Mouse (Mus musculus) ES-E14 (cell line): Measurements from ENCODE around the gene Gm5089. TPM values are rescaled to one million over a fixed set of nuclear protein-coding genes. Genes with fewer than 3 reads are reported as not detected.
A peak's percentile ranks its signal among the peaks of the same experiment; 100 is the strongest.

Experiments
- DNase-seq: peaks from one replicate; pipeline ENCODE4 v3.0.0-alpha.2; 2013; ENCODE audit warnings: low read depth, low spot score
- H3K27ac ChIP-seq: 2 replicates; pipeline ENCODE4 v1.5.1; 2012; ENCODE audit warnings: low read depth, mild to moderate bottlenecking, low read length, moderate library complexity, mixed read lengths; ENCODE audit not compliant: poor library complexity, insufficient read depth, severe bottlenecking
- H3K36me3 ChIP-seq: 2 replicates; pipeline ENCODE4 v1.6.1; 2012; ENCODE audit warnings: mild to moderate bottlenecking, low read length, moderate library complexity, mixed read lengths; ENCODE audit not compliant: control insufficient read depth, poor library complexity, insufficient read depth, severe bottlenecking
- H3K4me1 ChIP-seq, 2 experiments: fragments of 150-350 bp in 1 of 2; sonication (generic) in 1 of 2; 2 replicates each; pipeline ENCODE4 v1.6.1; 2012; ENCODE audit warnings: low read length in 2 of 2, mild to moderate bottlenecking in 1 of 2, mixed read lengths in 1 of 2; ENCODE audit not compliant: control insufficient read depth in 2 of 2, insufficient read depth in 2 of 2, poor library complexity in 1 of 2
- H3K4me3 ChIP-seq, 2 experiments: fragments of 150-350 bp in 1 of 2; sonication (generic) in 1 of 2; 2 replicates each; pipeline ENCODE4 v1.5.1; 2012; ENCODE audit warnings: low read length in 2 of 2, low read depth in 1 of 2, mild to moderate bottlenecking in 1 of 2, mixed read lengths in 1 of 2; ENCODE audit not compliant: insufficient read depth in 1 of 2, poor library complexity in 1 of 2, severe bottlenecking in 1 of 2
- H3K9ac ChIP-seq: 2 replicates; pipeline ENCODE4 v1.6.1; 2012; ENCODE audit warnings: low read depth, mild to moderate bottlenecking, low read length, mixed read lengths; ENCODE audit not compliant: poor library complexity, insufficient read depth, severe bottlenecking
- H3K9me3 ChIP-seq: fragments of 150-350 bp; sonication (generic); 2 replicates; pipeline ENCODE4 v1.6.1; 2012; ENCODE audit warnings: low read depth, mild to moderate bottlenecking, low read length; ENCODE audit not compliant: control insufficient read depth, insufficient read depth
- CHD2 ChIP-seq: IDR thresholded peaks from 2 replicates; pipeline ENCODE4 v1.6.1; 2014; ENCODE audit warnings: mild to moderate bottlenecking, low read depth, low read length, inconsistent platforms
- HCFC1 ChIP-seq: IDR thresholded peaks from 2 replicates; pipeline ENCODE4 v1.6.1; 2012; ENCODE audit warnings: low read length, inconsistent platforms, borderline replicate concordance; ENCODE audit not compliant: insufficient read depth
- MAFK ChIP-seq: IDR thresholded peaks from 2 replicates; pipeline ENCODE4 v1.6.1; 2014; ENCODE audit warnings: mild to moderate bottlenecking, low read depth, low read length, inconsistent platforms; ENCODE audit not compliant: insufficient read depth
- ZC3H11A ChIP-seq: IDR thresholded peaks from 2 replicates; pipeline ENCODE4 v1.6.1; 2012; ENCODE audit warnings: low read depth, mild to moderate bottlenecking, inconsistent platforms, low read length, borderline replicate concordance
- ZNF384 ChIP-seq: IDR thresholded peaks from 2 replicates; pipeline ENCODE4 v1.6.1; 2012; ENCODE audit warnings: low read depth, low read length, inconsistent platforms
- in situ Hi-C, 2 experiments: fragments of 600-800 bp; cut with MboI; formaldehyde crosslinking; loops; one replicate each; pipeline ENCODE4 v1.15.1; 2025; ENCODE audit warnings: low sequenced_read_pairs in 2 of 2, inconsistent platforms in 1 of 2; ENCODE audit not compliant: unreplicated experiment in 2 of 2
- total RNA-seq: library from RNA; depleted of rRNA; stranded (reverse); fragments of 300-350 nt; gene quantifications from 2 replicates; pipeline ENCODE4 v1.2.3, GENCODE M21; 2012

Gene Gm5089
- total RNA-seq, 1 experiment, result 0.31 TPM

DNA sequence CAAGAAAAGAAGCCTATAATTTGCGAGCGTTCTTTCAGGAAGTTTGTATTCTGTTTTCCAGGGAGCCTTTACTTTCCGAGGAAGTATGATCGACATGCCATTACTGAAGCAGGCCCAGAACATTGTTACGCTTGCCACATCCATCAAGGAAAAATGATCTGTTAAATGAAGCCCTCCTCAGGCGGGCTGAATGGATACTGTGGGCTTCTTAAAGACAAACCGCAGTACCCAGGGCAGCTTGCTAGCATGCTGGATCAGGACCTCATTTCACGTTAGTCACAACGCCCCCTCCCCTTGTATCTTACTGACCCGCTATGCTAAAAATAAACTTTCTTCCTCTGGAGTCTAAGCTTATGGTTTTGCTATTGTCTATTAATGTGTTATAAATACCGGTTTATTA lies 49.0 kb downstream of the Gm5089 start:
- H3K4me1 ChIP-seq, result peaks cover 4 to 28% of the 10 kb centered on the region in 2 experiments
- in situ Hi-C loops, result no loop called here
- no peaks in the 10 kb centered on the region for H3K36me3 ChIP-seq
- TF ChIP-seq CHD2, result no peak
- no peak for TF ChIP-seq HCFC1
- no peak for TF ChIP-seq MAFK
- TF ChIP-seq ZC3H11A, result no peak
- TF ChIP-seq ZNF384, result no peak
- H3K27ac ChIP-seq, result no peak overlapping the region
- H3K9ac ChIP-seq, result no peak overlapping the region
- H3K9me3 ChIP-seq, result no peaks in the 10 kb centered on the region
- DNase-seq, result no peak
- H3K4me3 ChIP-seq, result no peak overlapping the region

DNA sequence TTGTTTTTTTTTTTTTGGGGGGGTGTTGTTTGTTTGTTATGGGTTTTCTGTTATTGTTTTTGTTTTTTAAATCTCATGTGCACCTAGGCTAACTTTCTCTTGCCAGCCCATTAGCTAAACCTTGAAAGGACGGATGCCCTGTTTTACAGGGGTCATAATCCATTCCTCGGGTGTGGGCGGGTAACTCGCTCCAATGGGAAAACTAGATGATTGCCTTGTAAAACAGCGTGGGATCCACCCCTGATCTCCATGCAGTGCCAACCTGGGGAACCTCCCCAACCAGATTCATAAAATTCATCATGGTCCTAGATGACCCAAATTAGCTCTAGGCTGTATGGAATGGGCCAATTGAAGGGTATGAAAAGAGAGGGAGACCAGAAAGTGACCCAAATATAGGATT lies 51.0 kb downstream of the Gm5089 start:
- in situ Hi-C loops, result no loop called here
- H3K9ac ChIP-seq, result no peak overlapping the region
- peaks cover 2 to 24% of the 10 kb centered on the region in 2 experiments; a peak in 3 of 4 replicates for H3K4me1 ChIP-seq
- DNase-seq, result no peak
- no peak overlapping the region for H3K4me3 ChIP-seq
- no peaks in the 10 kb centered on the region for H3K9me3 ChIP-seq
- H3K27ac ChIP-seq, result no peak overlapping the region
- TF ChIP-seq CHD2, result no peak
- TF ChIP-seq ZC3H11A, result no peak
- TF ChIP-seq HCFC1, result no peak
- TF ChIP-seq ZNF384, result no peak
- TF ChIP-seq MAFK, result no peak
- H3K36me3 ChIP-seq, result no peaks in the 10 kb centered on the region

DNA sequence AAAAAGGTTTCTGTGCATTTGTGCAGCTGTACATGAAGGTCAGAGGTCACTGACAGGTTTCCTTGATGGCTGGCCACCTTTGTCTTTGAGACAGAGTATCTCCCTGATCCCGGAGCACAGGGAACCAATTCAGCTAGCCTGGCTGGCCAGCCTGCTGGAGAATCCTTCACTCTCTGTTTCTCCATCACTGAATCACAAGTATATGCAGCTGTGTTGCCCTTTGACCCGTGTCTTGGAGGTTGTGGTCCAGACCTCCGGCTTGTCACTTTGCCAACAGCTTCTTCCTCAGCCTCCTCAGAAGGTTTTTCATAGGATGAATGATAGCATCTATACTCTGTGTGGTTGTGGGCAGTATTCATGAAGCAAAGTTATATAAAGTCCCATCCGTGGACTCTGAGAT lies 52.2 kb downstream of the Gm5089 start:
- no peak overlapping the region for H3K9ac ChIP-seq
- H3K4me1 ChIP-seq, result peaks cover 2 to 20% of the 10 kb centered on the region in 2 experiments; a peak in 3 of 4 replicates
- no peak for TF ChIP-seq MAFK
- TF ChIP-seq ZC3H11A, result no peak
- TF ChIP-seq ZNF384, result no peak
- no peak for TF ChIP-seq HCFC1
- TF ChIP-seq CHD2, result no peak
- in situ Hi-C loops, result no loop called here
- H3K9me3 ChIP-seq, result no peaks in the 10 kb centered on the region
- DNase-seq, result no peak
- H3K4me3 ChIP-seq, result no peak overlapping the region
- H3K36me3 ChIP-seq, result no peaks in the 10 kb centered on the region
- no peak overlapping the region for H3K27ac ChIP-seq

DNA sequence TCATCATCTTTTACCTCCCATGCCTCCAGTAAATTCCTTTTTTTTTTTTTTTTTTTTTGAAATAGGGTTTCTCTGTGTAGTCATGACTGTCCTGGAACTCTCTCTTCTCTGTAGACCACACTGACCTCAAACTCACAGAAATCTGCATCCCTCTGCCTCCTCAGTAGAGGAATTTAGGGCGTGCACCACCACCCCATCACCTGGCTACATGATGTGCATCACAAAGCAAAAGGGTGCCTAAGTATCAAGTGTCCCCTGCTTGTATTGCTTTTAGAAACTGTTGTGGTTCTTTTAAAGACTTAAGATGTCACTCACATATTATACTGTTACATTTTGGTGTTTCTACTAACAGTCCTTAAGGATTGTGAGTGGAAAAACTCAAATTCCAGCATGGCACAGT lies 57.8 kb downstream of the Gm5089 start:
- in situ Hi-C loops, result no loop called here
- Histone ChIP-seq H3K9me3 (no peaks in the 10 kb centered on the region), H3K27ac (no peak overlapping the region), H3K9ac (no peak overlapping the region), H3K4me3 (no peak overlapping the region), H3K36me3 (no peaks in the 10 kb centered on the region), H3K4me1 (peaks cover 5 to 10% of the 10 kb centered on the region in 2 experiments; a peak in 3 of 4 replicates)
- TF ChIP-seq ZC3H11A, result no peak
- no peak for TF ChIP-seq MAFK
- TF ChIP-seq HCFC1, result no peak
- no peak for TF ChIP-seq CHD2
- TF ChIP-seq ZNF384, result 0 out of 2 replicates have a peak, but pooled peaks have one; percentile 8
- no peak for DNase-seq

DNA sequence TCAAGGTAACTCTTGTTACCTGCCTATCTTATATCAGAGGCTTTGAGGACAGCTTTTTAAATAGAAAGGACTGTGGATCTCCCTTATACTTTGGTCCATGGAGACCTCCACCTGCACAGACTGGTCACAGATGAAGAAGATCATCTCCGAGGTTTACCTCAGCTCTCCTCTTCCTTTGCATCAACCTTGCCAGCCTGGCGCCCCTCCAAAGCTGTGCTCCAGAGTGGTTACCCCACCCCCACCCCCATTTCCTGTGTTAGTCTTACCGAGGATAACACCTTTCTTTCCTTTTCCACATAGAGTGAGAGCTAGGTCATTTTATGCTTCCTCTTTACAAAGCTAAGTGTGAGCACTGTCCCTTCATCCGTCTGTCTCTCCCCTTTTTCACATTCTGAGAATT lies 60.0 kb downstream of the Gm5089 start:
- in situ Hi-C loops, result no loop called here
- Histone ChIP-seq H3K4me1 (peaks cover 5 to 10% of the 10 kb centered on the region in 2 experiments; a peak in 3 of 4 replicates), H3K9ac (no peak overlapping the region), H3K36me3 (no peaks in the 10 kb centered on the region), H3K4me3 (no peak overlapping the region), H3K27ac (no peak overlapping the region), H3K9me3 (no peaks in the 10 kb centered on the region)
- TF ChIP-seq CHD2 (no peak), MAFK (no peak), ZNF384 (no peak), HCFC1 (no peak), ZC3H11A (no peak)
- DNase-seq, result no peak
